Mouse (Mus musculus) stomach, embryonic 15.5 days (tissue): ENCODE data around the gene Gm26657. TPM values are rescaled to one million over a fixed set of nuclear protein-coding genes. Genes with fewer than 3 reads are reported as not detected.

Experiments used
- ATAC-seq: fragments of 200-750 bp; cut with Nextera tagmentation; 2 replicates; pipeline ENCODE4 v1.8.0; 2017; ENCODE audit warnings: low read depth, moderate number of reproducible peaks, moderate TSS enrichment; ENCODE audit not compliant: insufficient read depth, low FRiP score
- H3K27ac ChIP-seq: fragments of 300-500 bp; sonication (generic); 2 replicates; pipeline ENCODE4 v1.5.1; 2015; ENCODE audit warnings: mild to moderate bottlenecking, inconsistent platforms
- H3K27me3 ChIP-seq: fragments of 300-500 bp; sonication (generic); replicated peaks from 2 replicates; pipeline ENCODE4 v1.6.1; 2015; ENCODE audit warnings: inconsistent platforms
- H3K36me3 ChIP-seq: fragments of 300-500 bp; sonication (generic); 2 replicates; pipeline ENCODE4 v1.6.1; 2015; ENCODE audit warnings: inconsistent platforms
- H3K4me1 ChIP-seq: fragments of 300-500 bp; sonication (generic); 2 replicates; pipeline ENCODE4 v1.6.1; 2015; ENCODE audit warnings: inconsistent platforms
- H3K4me2 ChIP-seq: fragments of 300-500 bp; sonication (generic); 2 replicates; pipeline ENCODE4 v1.6.1; 2015; ENCODE audit warnings: mild to moderate bottlenecking, inconsistent platforms
- H3K4me3 ChIP-seq: fragments of 300-500 bp; sonication (generic); replicated peaks from 2 replicates; pipeline ENCODE4 v1.5.1; 2015; ENCODE audit warnings: inconsistent platforms
- H3K9ac ChIP-seq: fragments of 300-500 bp; sonication (generic); 2 replicates; pipeline ENCODE4 v1.6.1; 2015; ENCODE audit warnings: inconsistent platforms
- H3K9me3 ChIP-seq: fragments of 300-500 bp; sonication (generic); 2 replicates; pipeline ENCODE4 v1.6.1; 2016; ENCODE audit warnings: inconsistent platforms
- whole genome bisulfite sequencing: fragments of 180-500 bp; shearing (Covaris S2); methylation state at CpG from one replicate; pipeline ENCODE4 v1.1.7; 2015; 5-methylcytosine and 5-hydroxymethylcytosine counted together
- polyA plus RNA-seq: library from polyadenylated mRNA; unstranded; fragments of >200 nt; fragmentation: Nextera tagmentation; extraction: Ambion mirVana; gene quantifications from 2 replicates; pipeline ENCODE4 v1.2.1, GENCODE M21; 2015

Gm26657 gene
- polyA plus RNA-seq, 1 experiment from 2014 or later, result not detected

GRCm38 (mm10) chr4:56723237-56723636 lies 16.6 kb upstream of the Gm26657 start:
- no peak overlapping the region for H3K9ac ChIP-seq
- H3K27me3 ChIP-seq, result no peaks in the 10 kb centered on the region
- no peaks in the 10 kb centered on the region for H3K4me1 ChIP-seq
- H3K27ac ChIP-seq, result no peak overlapping the region
- WGBS, result 86% methylated on average over 6 of the region's 6 CpGs
- H3K4me2 ChIP-seq, result no peak overlapping the region
- H3K9me3 ChIP-seq, result no peaks in the 10 kb centered on the region
- no peak for ATAC-seq
- no peaks in the 10 kb centered on the region for H3K36me3 ChIP-seq
- no peak overlapping the region for H3K4me3 ChIP-seq

GRCm38 (mm10) chr4:56725839-56726238 lies 14.0 kb upstream of the Gm26657 start:
- Histone ChIP-seq H3K4me1 (no peaks in the 10 kb centered on the region), H3K27ac (no peak overlapping the region), H3K9me3 (no peaks in the 10 kb centered on the region), H3K4me3 (no peak overlapping the region), H3K9ac (no peak overlapping the region), H3K36me3 (no peaks in the 10 kb centered on the region), H3K27me3 (no peaks in the 10 kb centered on the region), H3K4me2 (no peak overlapping the region)
- 63% methylated on average over 8 of the region's 8 CpGs for WGBS
- ATAC-seq, result no peak

- no peak overlapping the region for H3K9ac ChIP-seq
- 95% methylated on average over 20 of the region's 20 CpGs for WGBS
- H3K4me3 ChIP-seq, result no peak overlapping the region
- H3K4me2 ChIP-seq, result no peak overlapping the region
- H3K27ac ChIP-seq, result no peak overlapping the region
- H3K36me3 ChIP-seq, result peaks cover 4% of the 10 kb centered on the region; the same call in 1 of the 2 replicates
- H3K4me1 ChIP-seq, result no peaks in the 10 kb centered on the region
- H3K9me3 ChIP-seq, result no peaks in the 10 kb centered on the region
- no peak for ATAC-seq
- no peaks in the 10 kb centered on the region for H3K27me3 ChIP-seq
These were observed 741 bp downstream of the Gm26657 start for GRCm38 (mm10) chr4:56740611-56741010.

GRCm38 (mm10) chr4:56741041-56741493 lies 1.2 kb downstream of the Gm26657 start, which contains the start of gene Actl7b:
Gene Actl7b (minus strand): TSS chr4:56741443.
- H3K4me3 ChIP-seq, result no peak within 1 kb of the TSS
- no peak for ATAC-seq
- peaks cover 8% of the 10 kb centered on the region; the same call in 1 of the 2 replicates for H3K36me3 ChIP-seq
- no peaks in the 10 kb centered on the region for H3K4me1 ChIP-seq
- H3K9me3 ChIP-seq, result no peaks in the 10 kb centered on the region
- no peak within 1 kb of the TSS for H3K9ac ChIP-seq
- no peaks in the 10 kb centered on the region for H3K27me3 ChIP-seq
- H3K27ac ChIP-seq, result no peak within 1 kb of the TSS
- no peak within 1 kb of the TSS for H3K4me2 ChIP-seq
- WGBS, result 93% methylated on average over 13 of the region's 13 CpGs

GRCm38 (mm10) chr4:56742698-56743097 lies 2.8 kb downstream of the Gm26657 start:
- Histone ChIP-seq H3K36me3 (peaks cover 12% of the 10 kb centered on the region; the same call in 1 of the 2 replicates), H3K27ac (no peak overlapping the region), H3K4me2 (no peak overlapping the region), H3K27me3 (no peaks in the 10 kb centered on the region), H3K4me3 (no peak overlapping the region), H3K9me3 (no peaks in the 10 kb centered on the region), H3K4me1 (no peaks in the 10 kb centered on the region), H3K9ac (no peak overlapping the region)
- 85% methylated on average over 4 of the region's 4 CpGs for WGBS
- no peak for ATAC-seq

- Histone ChIP-seq H3K4me2 (no peak within 1 kb of the TSS), H3K9me3 (no peaks in the 10 kb centered on the region), H3K36me3 (peaks cover 14% of the 10 kb centered on the region; the same call in 1 of the 2 replicates), H3K27me3 (no peaks in the 10 kb centered on the region), H3K9ac (no peak within 1 kb of the TSS), H3K4me1 (no peaks in the 10 kb centered on the region), H3K4me3 (no peak within 1 kb of the TSS), H3K27ac (no peak within 1 kb of the TSS)
- 94% methylated on average over 21 of the region's 21 CpGs for WGBS
- ATAC-seq, result no peak
These were observed 3.7 kb downstream of the Gm26657 start, which contains the start of gene Actl7a for GRCm38 (mm10) chr4:56743363-56744195. Gene Actl7a (plus strand): TSS chr4:56743413.

GRCm38 (mm10) chr4:56746345-56746744 lies 6.5 kb downstream of the Gm26657 start:
- no peak overlapping the region for H3K4me3 ChIP-seq
- peaks cover 33% of the 10 kb centered on the region for H3K36me3 ChIP-seq
- no peaks in the 10 kb centered on the region for H3K27me3 ChIP-seq
- no peak overlapping the region for H3K27ac ChIP-seq
- 79% methylated on average over 2 of the region's 2 CpGs for WGBS
- no peaks in the 10 kb centered on the region for H3K4me1 ChIP-seq
- ATAC-seq, result no peak
- H3K9ac ChIP-seq, result no peak overlapping the region
- H3K4me2 ChIP-seq, result no peak overlapping the region
- H3K9me3 ChIP-seq, result no peaks in the 10 kb centered on the region

GRCm38 (mm10) chr4:56747456-56747855 lies 7.6 kb downstream of the Gm26657 start:
- peaks cover 36% of the 10 kb centered on the region for H3K36me3 ChIP-seq
- no peaks in the 10 kb centered on the region for H3K4me1 ChIP-seq
- ATAC-seq, result no peak
- no peak overlapping the region for H3K27ac ChIP-seq
- H3K9me3 ChIP-seq, result no peaks in the 10 kb centered on the region
- 94% methylated on average over 9 of the region's 9 CpGs for WGBS
- no peak overlapping the region for H3K9ac ChIP-seq
- H3K27me3 ChIP-seq, result no peaks in the 10 kb centered on the region
- no peak overlapping the region for H3K4me2 ChIP-seq
- no peak overlapping the region for H3K4me3 ChIP-seq

- WGBS, result 89% methylated on average over 5 of the region's 5 CpGs
- Histone ChIP-seq H3K4me2 (no peak overlapping the region), H3K4me1 (no peaks in the 10 kb centered on the region), H3K4me3 (no peak overlapping the region), H3K36me3 (peaks cover 38% of the 10 kb centered on the region), H3K9me3 (no peaks in the 10 kb centered on the region), H3K27me3 (no peaks in the 10 kb centered on the region), H3K9ac (no peak overlapping the region), H3K27ac (no peak overlapping the region)
- no peak for ATAC-seq
These were observed 16.2 kb downstream of the Gm26657 start for GRCm38 (mm10) chr4:56756021-56756420.

GRCm38 (mm10) chr4:56756966-56757600 lies 17.2 kb downstream of the Gm26657 start:
- peaks cover 34% of the 10 kb centered on the region for H3K36me3 ChIP-seq
- no peak for ATAC-seq
- no peak overlapping the region for H3K4me2 ChIP-seq
- no peak overlapping the region for H3K4me3 ChIP-seq
- no peaks in the 10 kb centered on the region for H3K9me3 ChIP-seq
- WGBS, result 89% methylated on average over 10 of the region's 10 CpGs
- no peak overlapping the region for H3K27ac ChIP-seq
- no peaks in the 10 kb centered on the region for H3K27me3 ChIP-seq
- no peaks in the 10 kb centered on the region for H3K4me1 ChIP-seq
- H3K9ac ChIP-seq, result no peak overlapping the region

- Histone ChIP-seq H3K4me2 (no peak overlapping the region), H3K36me3 (peaks cover 40% of the 10 kb centered on the region), H3K27ac (no peak overlapping the region), H3K27me3 (no peaks in the 10 kb centered on the region), H3K4me1 (no peaks in the 10 kb centered on the region), H3K9ac (no peak overlapping the region), H3K9me3 (no peaks in the 10 kb centered on the region), H3K4me3 (no peak overlapping the region)
- no peak for ATAC-seq
- 87% methylated on average over 1 of the region's 1 CpGs for WGBS
These were observed 17.8 kb downstream of the Gm26657 start for GRCm38 (mm10) chr4:56757693-56758092.

- WGBS, result 64% methylated on average over 5 of the region's 5 CpGs
- Histone ChIP-seq H3K9ac (no peak overlapping the region), H3K36me3 (peaks cover 53% of the 10 kb centered on the region), H3K27me3 (no peaks in the 10 kb centered on the region), H3K4me1 (no peaks in the 10 kb centered on the region), H3K9me3 (no peaks in the 10 kb centered on the region), H3K27ac (no peak overlapping the region), H3K4me2 (no peak overlapping the region), H3K4me3 (no peak overlapping the region)
- ATAC-seq, result no peak
These were observed 28.0 kb downstream of the Gm26657 start for GRCm38 (mm10) chr4:56767861-56768284.
